Mouse (Mus musculus) cerebellum, adult 2 months (tissue): ENCODE results near the gene Fam32a.

ENCODE experiments used
- CTCF ChIP-seq: fragments of 200-500 bp; IDR thresholded peaks from 2 replicates; pipeline ENCODE4 v1.5.1; 2011; ENCODE audit warnings: low read depth, mild to moderate bottlenecking, control low read depth, low read length, moderate library complexity, borderline replicate concordance; ENCODE audit not compliant: insufficient read depth
- POLR2A ChIP-seq: fragments of 200-500 bp; IDR thresholded peaks from 2 replicates; pipeline ENCODE4 v1.6.1; 2011; ENCODE audit warnings: low read length, control low read depth, borderline replicate concordance; ENCODE audit not compliant: insufficient read depth

DNA sequence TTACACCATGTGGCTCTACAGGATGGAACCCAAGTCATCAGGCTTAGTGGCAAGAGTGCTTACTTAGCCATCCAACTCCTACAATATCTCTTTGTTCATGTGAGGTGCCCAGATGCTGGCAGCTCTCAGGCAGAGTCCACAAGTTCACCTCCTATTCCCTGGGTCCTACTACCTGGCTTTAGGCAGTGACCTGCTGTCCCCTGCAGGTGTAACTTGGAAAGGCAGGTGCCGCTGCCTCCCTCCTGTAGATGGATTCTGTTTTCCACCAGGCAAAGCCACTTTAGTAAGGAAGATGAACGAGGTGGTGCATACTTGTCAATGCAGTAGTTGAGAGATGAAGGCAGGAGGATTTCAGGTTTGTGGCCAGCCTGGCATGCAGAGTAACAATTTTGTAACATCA, 4.5 kb upstream of the Fam32a start:
- no peak for TF ChIP-seq CTCF
- TF ChIP-seq POLR2A = no peak
